Mouse (Mus musculus) thymus, postnatal 14 days (tissue): ENCODE data around the gene Tomm40.

Experiments
- DNase-seq: peaks from one replicate; pipeline ENCODE4 v3.0.0; 2021

The Tomm40 gene

DNA sequence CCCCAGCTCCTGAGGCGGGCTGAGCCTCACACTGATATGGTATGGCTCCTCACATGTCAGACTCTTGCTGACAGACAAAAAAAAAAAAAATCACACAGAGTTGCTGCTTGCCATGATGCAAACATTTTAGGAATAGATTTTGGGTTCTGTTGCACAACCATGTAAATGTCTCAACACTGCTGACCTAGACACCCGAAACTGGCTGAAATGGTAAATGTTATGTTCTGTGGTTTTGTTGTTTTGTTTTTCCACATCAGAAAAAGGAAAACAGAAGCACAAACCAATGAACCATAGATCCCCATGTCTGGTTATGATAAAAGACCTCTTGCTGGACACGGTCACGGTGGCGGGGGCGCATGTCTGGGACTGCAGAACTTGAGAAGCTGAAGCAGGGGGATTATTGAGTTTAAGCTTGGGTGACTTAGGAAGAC lies 31.5 kb downstream of the Tomm40 start:
- DNase-seq: no peak

DNA sequence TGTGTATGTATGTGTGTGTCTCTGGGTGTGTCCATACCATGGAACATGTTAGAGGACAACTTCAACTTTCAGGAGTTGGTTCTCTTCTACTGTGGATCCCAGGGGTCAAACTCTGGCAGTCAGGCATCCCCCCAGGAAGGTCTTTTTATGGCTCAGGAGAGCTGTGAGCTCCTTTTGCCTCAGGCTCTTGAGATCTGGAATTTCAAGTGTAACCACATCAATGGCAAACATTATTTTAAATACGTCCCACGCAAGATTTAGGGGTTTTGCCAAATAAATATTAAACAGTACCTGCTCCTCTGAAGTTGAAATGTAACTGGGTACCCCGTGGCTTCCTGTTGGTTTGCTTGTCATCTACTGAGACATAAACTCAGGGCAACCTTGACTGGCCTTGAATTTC lies 32.3 kb downstream of the Tomm40 start:
- no peak for DNase-seq

DNA sequence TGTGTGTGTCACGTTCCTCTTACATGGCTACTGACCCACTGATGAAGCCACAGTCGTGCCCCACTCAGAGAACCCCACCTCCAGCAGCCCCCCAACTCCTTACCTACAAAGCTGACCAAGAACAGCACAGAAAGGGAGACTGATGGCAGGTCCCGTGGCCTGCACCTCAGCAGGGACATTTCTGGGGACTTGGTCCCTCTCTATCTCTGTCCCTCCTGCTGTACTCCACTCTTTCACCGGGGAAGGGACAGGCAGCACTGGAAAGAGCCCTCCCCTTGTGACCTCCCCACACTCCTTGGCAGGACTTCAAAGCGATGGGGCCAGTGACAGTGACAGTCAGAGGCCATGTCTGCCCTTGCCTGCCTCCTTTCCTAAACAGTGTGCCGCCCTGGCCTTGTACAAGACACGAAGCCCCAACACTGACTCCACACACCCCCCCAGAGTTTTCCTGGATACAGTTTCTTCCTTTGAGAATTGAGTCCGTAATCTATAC lies 34.0 kb downstream of the Tomm40 start, which contains the start of the genes Gm44805 and Apoc4:
Gm44805 (minus strand) TSS at position 222 of the 493 bp plus-strand sequence.
Apoc4 (minus strand) TSS at position 278 of the 493 bp plus-strand sequence.
- DNase-seq: no peak

DNA sequence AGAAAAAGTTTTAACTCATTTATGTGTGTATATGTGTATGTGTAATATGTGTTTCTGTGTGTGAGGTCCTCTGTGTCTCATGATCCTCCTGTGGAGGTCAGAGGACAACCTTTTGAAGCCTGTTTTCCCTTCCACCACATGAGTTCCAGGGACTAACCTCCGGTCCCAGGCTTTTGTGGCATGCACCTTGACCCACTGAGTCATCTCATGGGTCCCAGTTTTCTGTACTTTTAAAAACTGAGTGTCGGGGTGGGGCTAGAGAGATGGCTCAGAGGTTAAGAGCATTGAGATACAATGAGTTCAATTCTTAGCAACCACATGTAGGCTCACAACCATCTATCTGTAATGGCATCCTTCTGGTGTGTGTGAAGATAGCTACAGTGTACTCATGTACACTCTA lies 34.5 kb downstream of the Tomm40 start:
- DNase-seq: no peak

DNA sequence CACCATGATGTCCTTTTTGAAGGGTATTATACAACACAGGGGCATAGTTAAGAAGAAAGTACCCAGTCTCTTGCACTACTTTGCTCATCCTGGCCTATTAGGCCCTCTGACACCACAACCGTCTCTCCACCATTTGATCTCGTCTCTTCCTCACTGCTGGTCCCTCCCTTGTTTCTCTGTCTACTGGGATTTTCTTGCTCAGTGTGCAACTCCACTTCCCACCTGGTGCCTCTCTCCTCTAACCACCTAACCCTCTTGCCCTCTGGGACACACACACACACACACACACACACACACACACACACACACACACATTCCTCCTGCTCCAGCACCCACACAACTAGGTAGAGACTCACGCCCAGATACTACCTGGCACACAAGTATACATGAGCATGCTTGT lies 36.3 kb downstream of the Tomm40 start:
- no peak for DNase-seq

DNA sequence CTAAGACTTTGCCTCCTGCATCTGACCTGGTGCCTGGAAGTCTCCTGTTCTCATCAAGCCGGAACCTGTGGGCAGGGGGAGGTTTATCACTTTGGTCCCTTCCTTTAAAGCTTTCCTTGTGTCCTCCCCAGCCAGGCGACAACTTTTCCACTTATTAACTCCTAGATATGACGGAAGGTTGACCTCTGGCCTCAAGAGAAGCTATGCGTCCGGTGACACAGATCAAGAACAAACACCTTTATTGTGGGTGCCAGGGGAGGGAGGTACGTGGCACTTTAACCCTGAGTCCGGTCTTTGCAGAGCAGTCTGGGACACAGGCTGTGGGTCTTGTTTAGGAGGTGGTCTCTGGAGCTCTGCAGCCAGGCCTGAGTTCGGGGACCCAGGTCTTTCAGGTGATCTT lies 37.4 kb downstream of the Tomm40 start, which contains the start of gene Apoc2:
Apoc2 (minus strand) TSS at position 70 of the 400 bp plus-strand sequence.
- no peak for DNase-seq

DNA sequence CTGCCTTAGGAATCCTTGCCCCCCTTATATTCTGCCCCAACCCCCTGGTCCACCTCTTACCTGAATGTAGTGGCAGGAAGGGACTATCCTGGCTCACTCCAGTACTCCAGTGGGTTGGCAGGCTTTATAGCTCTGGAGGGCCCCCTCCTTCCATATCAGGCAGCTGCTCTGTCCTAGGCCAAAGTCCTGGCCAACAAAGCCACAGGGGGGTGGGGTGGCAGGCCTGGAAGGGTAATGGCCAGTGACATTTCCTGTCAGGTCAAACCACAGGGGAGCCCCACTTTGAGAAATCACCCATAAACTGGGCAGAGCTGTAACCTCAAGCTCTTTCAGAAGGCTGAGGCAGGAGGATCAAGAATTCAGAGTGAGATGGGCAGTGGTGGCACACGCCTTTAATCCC lies 38.6 kb downstream of the Tomm40 start:
- no peak for DNase-seq

DNA sequence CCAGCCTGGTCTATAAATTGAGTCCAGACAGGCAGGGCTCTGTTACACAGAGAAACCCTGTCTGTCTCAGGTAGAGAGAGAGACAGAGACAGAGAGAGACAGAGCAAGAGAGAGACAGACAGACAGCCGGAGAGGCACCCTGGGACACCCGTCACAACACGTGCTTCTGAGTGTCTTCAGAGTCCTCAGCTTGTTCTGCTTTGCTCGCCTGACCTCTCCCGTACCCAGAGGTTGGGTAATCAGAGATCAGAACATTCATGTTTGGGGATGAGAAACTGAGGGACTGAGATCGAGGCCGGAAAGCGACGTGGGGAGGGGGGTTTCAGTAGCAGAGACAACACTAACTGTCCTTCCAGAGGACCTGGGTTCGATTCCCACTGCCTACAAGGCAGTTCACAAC lies 39.4 kb downstream of the Tomm40 start:
- DNase-seq: no peak

DNA sequence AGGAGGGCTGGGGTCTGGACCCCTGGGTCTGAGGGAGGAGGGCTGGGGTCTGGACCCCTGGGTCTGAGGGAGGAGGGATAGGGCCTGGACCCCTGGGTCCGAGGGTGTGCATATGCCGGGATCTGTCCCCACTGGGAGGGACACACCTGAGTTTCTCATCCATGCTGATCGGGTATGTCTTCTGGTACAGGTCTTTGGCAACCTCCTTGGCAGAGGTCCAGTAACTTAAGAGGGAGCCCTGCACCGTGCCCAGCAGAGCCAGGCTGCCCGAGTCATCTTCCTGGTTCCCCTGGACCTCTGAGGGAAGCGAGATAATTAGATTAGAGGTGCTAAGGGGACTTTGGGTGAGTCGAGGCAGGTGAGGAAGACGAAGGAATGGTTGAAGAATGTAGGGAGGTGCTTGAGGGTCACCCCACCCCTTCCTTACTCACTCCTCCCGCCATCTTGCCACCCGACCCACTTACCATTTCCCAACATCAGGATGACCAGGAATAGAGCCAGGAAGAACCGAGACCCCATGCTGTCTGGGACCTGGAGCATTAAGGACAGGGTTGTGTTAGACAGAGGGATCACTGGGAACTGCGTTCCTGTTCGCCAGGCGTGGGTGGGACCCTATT lies 42.0 kb downstream of the Tomm40 start:
- DNase-seq: no peak

DNA sequence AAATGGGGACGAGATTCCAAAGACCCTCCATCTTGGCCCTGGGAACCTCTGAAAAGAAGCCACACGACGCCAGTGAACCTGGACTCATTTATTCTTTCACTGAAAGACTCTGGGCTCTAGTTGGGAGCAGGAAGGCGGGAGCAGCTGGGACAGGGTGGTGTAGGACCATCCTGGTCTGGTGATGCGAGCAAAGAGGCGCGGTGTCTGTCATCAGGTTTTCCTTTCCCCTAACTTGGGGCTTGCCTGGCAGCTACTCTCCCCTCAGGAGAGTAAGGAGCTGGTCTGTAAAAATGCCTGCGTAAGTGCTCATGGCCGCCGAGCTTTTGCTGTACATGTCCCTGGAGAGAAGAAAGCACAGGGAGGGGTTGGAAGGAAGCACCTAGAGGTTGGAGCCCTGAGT lies 43.7 kb downstream of the Tomm40 start:
- DNase-seq: no peak

DNA sequence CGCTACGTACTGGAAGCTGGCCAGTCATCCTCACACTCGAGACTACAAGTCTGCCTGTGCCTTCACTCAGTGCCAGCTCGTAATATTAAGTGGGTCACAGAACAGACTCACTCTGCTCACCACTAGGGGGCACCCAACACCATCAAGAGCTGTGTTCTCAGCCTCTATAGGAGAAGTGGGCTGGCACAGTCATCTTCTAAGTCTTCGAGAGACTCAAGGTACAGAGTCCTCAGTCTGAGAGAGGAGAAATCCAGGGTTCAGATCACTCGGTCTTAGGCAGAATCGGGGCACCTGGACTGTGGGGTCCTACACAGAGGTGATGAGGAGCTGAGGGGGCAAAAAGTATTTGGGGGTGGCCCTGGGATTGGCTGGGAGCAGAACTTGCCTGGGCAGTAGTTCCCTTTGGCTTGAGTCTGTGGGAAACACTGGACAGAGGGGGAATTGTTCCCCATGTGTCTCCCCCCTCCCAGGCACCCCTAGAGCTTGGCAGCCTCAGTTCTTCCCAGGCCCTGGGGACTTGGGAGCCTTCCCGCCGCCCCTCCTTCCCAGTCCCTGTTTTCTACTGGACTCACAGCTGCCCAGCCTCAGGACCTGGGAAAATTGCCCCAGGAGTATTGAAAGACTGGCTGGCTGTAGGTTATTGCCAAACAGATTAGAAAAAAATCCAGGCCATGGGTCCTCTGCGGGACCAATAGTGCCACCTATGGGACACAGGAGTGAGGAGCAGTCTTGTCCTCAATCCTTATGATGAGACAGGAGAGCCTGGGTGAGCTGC lies 46.1 kb downstream of the Tomm40 start:
- peak; percentile 92 for DNase-seq

DNA sequence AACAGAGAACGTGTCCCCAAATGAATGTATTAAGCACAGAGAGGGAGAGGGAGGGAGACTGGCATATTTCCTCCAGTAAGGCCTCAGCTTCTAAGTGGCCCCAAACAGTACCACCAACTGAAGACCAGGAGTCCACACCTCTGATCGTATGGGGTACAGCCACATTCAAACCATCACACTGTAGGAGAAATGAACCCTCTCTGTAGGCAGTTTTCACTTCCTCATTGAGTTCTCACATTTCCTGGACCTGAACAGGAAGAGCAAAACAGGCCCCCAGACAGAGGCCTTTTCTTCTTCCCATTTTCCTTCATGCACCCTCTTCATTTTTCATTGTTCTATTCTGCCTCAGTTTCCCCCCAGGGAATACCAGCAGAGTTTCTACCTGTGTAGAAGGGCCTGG lies 47.8 kb downstream of the Tomm40 start:
- no peak for DNase-seq

DNA sequence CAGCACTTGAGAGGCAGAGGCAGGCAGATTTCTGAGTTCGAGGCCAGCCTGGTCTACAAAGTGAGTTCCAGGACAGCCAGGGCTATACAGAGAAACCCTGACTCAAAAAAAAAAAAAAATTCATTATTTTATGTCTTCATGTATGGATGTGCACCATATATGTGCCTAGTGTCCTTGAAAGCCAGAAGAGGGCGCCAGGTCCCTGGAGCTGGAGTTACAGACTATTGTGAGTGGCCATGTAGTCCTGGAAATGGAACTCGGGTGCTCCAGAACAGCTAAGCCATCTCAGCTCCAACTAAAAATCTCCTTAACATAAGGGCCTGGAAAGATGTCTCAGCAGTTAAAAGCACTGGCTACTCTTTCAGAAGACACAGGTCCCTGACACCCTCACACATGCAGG lies 48.5 kb downstream of the Tomm40 start:
- no peak for DNase-seq

DNA sequence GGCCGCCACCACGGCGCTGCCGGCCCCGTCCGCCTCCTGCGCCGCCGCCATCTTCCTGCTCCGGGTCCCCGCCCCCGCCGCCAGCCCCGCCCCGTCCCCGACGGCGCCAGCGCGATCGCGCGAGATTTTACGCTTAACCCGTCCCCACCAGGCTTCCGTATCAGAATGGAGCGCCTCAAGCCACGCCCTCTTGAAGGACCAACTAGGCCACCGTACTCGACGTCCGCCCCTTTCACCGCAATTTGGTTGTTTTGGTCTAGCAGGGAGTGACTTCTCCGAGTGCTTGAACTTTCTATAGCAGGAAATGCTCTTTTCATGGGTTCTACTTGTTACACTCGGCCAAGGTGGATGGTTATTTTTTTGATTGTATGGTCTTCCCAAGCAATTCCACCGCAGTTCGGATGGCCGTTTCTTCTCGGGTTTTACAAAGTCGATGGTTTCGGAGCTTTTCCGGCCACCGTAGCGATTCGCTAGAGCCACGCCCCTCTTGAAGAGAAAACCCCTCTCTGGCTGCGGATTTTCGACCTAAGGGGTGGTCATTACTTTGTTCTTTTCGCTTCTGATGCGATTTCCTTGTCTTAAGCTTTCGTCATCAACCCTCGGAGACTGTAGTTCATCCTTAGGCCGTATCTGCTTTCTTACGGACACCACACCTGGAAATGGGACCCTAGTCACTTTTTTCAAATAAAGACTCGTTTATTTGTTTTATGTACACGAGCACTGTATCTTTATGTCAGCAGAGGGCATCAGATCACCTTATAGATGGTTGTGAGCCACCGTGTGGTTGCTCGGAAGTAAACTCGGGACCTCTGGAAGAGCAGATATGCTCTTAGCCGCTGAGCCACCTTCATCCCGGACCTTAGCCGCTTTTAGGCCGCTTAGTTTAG lies 50.0 kb downstream of the Tomm40 start, which contains the start of gene Clptm1:
Clptm1 (minus strand) TSS at position 79 of the 887 bp plus-strand sequence.
- peak; percentile 98 for DNase-seq

DNA sequence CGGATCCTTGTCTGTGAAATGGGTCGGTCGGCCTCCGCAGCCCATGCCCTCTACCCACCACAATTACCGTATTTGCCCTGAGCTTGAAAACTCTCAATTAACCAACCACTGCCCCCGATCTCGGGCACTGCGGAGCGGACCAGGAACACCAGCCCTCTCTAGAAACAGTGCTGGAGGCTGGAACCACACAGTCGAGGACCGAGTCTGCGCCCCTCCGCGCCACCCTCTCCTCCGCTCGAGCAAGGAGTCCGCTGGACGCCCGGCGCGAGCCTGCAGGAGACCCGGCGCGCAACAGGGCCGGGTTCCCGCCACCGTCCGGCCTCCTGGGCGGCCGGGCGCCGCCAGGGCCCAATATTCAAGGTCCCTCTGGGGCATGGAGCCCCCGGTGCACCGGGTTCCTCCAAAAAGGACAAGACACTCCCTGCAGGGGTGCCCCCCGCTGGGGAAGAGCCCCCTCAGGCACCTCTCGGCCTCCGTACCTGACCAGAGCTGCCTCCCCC lies 50.7 kb downstream of the Tomm40 start:
- no peak for DNase-seq

DNA sequence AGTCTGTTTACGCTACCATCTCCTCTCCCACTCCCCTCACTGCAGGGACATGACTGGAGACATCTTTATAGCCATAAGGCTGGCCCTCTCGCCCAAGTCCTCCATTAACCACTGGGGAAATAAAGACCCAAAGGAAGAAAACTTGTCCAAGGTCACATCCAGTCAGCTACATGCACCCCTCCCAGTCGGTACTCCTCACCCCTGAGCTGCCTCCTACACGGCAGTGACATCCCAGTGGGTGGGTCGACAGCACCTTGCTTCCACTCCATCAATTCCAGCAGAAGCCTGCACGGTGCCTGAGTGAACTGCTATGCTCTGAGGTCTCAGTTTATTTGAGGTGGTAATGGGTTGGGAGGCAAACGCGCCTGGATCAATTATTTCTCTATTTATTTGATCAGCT lies 51.3 kb downstream of the Tomm40 start:
- DNase-seq: peak; percentile 22

DNA sequence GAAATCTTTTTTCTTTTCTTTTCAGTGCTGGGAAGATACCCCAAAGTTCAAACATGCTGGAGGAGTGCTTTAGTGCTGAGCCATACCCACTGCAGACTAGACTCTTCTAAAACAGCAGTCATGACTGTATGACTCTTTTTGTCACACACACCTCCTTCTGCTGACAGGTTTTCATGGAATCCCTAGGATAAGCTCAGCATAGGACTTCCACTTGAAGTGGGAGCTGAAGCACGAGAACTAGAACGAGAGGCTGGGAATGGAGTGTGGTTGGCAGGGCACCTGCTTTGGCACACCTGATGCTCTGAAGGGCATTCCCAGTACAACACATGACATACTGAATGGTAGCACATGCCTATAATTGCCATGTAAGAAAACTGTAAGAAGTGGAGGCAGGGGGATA lies 62.6 kb downstream of the Tomm40 start:
- no peak for DNase-seq
